ENCODE assay signal across 8 mouse cellular contexts in genomic region chr19:44267499-44268002, GRCm38 (mm10). TPM values are rescaled to one million over a fixed set of nuclear protein-coding genes. Genes with fewer than 3 reads are reported as not detected.
DNase-seq lines count a peak whose midpoint lies in the region; ATAC-seq and TF ChIP-seq lines count a peak whose summit lies in the region.

No protein-coding gene starts in this region.

- no peak for TF ChIP-seq POLR2A in bone marrow, adult 2 months (IDR thresholded peaks at IDR 0.05; ENCODE audit: borderline replicate concordance, control insufficient read depth, low read depth, low read length)

- no peaks in the 10 kb centered on the region for H3K36me3 ChIP-seq in kidney, embryonic 16.5 days (ENCODE audit: insufficient read depth, low read length)
- no peaks in the 10 kb centered on the region for H3K36me3 ChIP-seq in hindbrain, embryonic 14.5 days (replicated peaks; ENCODE audit: control insufficient read depth, insufficient read depth)
- no peaks in the 10 kb centered on the region for H3K36me3 ChIP-seq in midbrain, embryonic 15.5 days (replicated peaks)

- H3K27ac ChIP-seq in kidney, embryonic 16.5 days (ENCODE audit: low read length): peak overlapping the region; percentile 95
- H3K27ac ChIP-seq in bone marrow, adult 2 months (ENCODE audit: control insufficient read depth, insufficient read depth, low read depth, low read length, poor library complexity): no peak overlapping the region
- H3K27ac ChIP-seq in hindbrain, embryonic 14.5 days: peak overlapping the region; percentile 93
- H3K27ac ChIP-seq in midbrain, embryonic 15.5 days: peak overlapping the region; percentile 83

- peak overlapping the region; percentile 84 for H3K4me2 ChIP-seq in kidney, embryonic 16.5 days (replicated peaks; ENCODE audit: low read depth, low read length)
- peak overlapping the region; percentile 70 for H3K4me2 ChIP-seq in hindbrain, embryonic 14.5 days (replicated peaks)
- H3K4me2 ChIP-seq in midbrain, embryonic 15.5 days: peak overlapping the region; percentile 86

- H3K4me1 ChIP-seq in kidney, embryonic 16.5 days (ENCODE audit: insufficient read depth, low read length): peaks cover 13% of the 10 kb centered on the region; the same call in 1 of the 2 replicates
- peaks cover 6% of the 10 kb centered on the region for H3K4me1 ChIP-seq in bone marrow, adult 2 months (ENCODE audit: control insufficient read depth, insufficient read depth, low read length)
- peaks cover 6% of the 10 kb centered on the region; the same call in 1 of the 2 replicates for H3K4me1 ChIP-seq in hindbrain, embryonic 14.5 days (replicated peaks; ENCODE audit: control insufficient read depth, insufficient read depth, low read length)
- peaks cover 12% of the 10 kb centered on the region for H3K4me1 ChIP-seq in midbrain, embryonic 15.5 days

- DNase-seq in kidney, postnatal 10 days: no peak
- DNase-seq in hindbrain, embryonic 14.5 days (ENCODE audit: low spot score): no peak
- DNase-seq in adrenal gland, adult 2 months: no peak
- DNase-seq in right cerebral cortex, postnatal 10 days (ENCODE audit: low spot score in 2 of 2): no peak
- no peak for DNase-seq in urinary bladder, postnatal 14 days (ENCODE audit: low spot score)

- no peaks in the 10 kb centered on the region for H3K9me3 ChIP-seq in kidney, embryonic 16.5 days (ENCODE audit: low read length)
- H3K9me3 ChIP-seq in hindbrain, embryonic 14.5 days (ENCODE audit: control insufficient read depth, low read length): no peaks in the 10 kb centered on the region
- no peaks in the 10 kb centered on the region for H3K9me3 ChIP-seq in midbrain, embryonic 15.5 days

- no peaks in the 10 kb centered on the region for H3K27me3 ChIP-seq in kidney, embryonic 16.5 days (ENCODE audit: insufficient read depth, low read length)
- no peaks in the 10 kb centered on the region for H3K27me3 ChIP-seq in hindbrain, embryonic 14.5 days (ENCODE audit: control insufficient read depth, insufficient read depth, low read length)
- H3K27me3 ChIP-seq in midbrain, embryonic 15.5 days (replicated peaks): no peaks in the 10 kb centered on the region

- H3K4me3 ChIP-seq in kidney, embryonic 16.5 days (ENCODE audit: low read length): peak overlapping the region; percentile 61
- peak overlapping the region; percentile 47 for H3K4me3 ChIP-seq in bone marrow, adult 2 months (replicated peaks; ENCODE audit: control insufficient read depth, low read depth, low read length)
- peak overlapping the region; percentile 49 for H3K4me3 ChIP-seq in hindbrain, embryonic 14.5 days (replicated peaks; ENCODE audit: low read length)
- peak overlapping the region; percentile 56 for H3K4me3 ChIP-seq in midbrain, embryonic 15.5 days

- 17% methylated on average over 12 of the region's 18 CpGs for WGBS in kidney, embryonic 16.5 days
- 24% methylated on average over 18 of the region's 18 CpGs for whole genome bisulfite sequencing in bone marrow, adult 2 months
- 11% methylated on average over 18 of the region's 18 CpGs for WGBS in hindbrain, embryonic 14.5 days
- WGBS in midbrain, embryonic 15.5 days: 10% methylated on average over 18 of the region's 18 CpGs

- no peak for TF ChIP-seq CTCF in bone marrow, adult 2 months (IDR thresholded peaks at IDR 0.05; ENCODE audit: control insufficient read depth, insufficient read depth, low read length)

- ATAC-seq in kidney, embryonic 16.5 days (ENCODE audit: low FRiP score, low TSS enrichment): 0 out of 2 replicates have a peak, but pooled peaks have one; percentile 0
- ATAC-seq in hindbrain, embryonic 14.5 days (ENCODE audit: low FRiP score): no peak; the same call in 1 of the 2 replicates
- ATAC-seq in midbrain, embryonic 15.5 days (replicated peaks): peak; percentile 24

- H3K9ac ChIP-seq in kidney, embryonic 16.5 days (replicated peaks; ENCODE audit: low read length): peak overlapping the region; percentile 86
- H3K9ac ChIP-seq in hindbrain, embryonic 14.5 days: peak overlapping the region; percentile 71
- peak overlapping the region; percentile 52 for H3K9ac ChIP-seq in midbrain, embryonic 15.5 days

RNA-seq across cellular contexts. Expression of gene Scd2, which starts 25.9 kb away (rescaled TPM):
- 178 and 193 TPM in 2 replicates for polyA plus RNA-seq in kidney, embryonic 16.5 days (2015; fragmentation: Nextera tagmentation; extraction: Ambion mirVana)
- 7.2 and 19.7 TPM in 2 replicates for polyA plus RNA-seq in bone marrow, adult 2 months (2011; ENCODE audit: insufficient read depth, insufficient read length, low replicate concordance, missing spikeins)
- polyA plus RNA-seq in hindbrain, embryonic 14.5 days (2014; fragmentation: Nextera tagmentation; extraction: Ambion mirVana): 323 and 381 TPM in 2 replicates
- polyA plus RNA-seq in midbrain, embryonic 15.5 days (2015; fragmentation: Nextera tagmentation; extraction: Ambion mirVana): 251 and 253 TPM in 2 replicates
- total RNA-seq in adrenal gland, adult 2 months (2021): 1,000 to 10,000 TPM in 1 of 2 experiments, 100 to 1,000 TPM in 1; 845 to 1,065 TPM
- polyA plus RNA-seq in adrenal gland, adult 2 months (2012; rRNA removed): 432 and 748 TPM in 2 replicates
